Mouse (Mus musculus) embryonic facial prominence, embryonic 10.5 days (tissue): Measurements from ENCODE around the gene Tfpi. TPM values are rescaled to one million over a fixed set of nuclear protein-coding genes. Genes with fewer than 3 reads are reported as not detected.

Experiments used
- DNase-seq: peaks from one replicate; pipeline ENCODE4 v3.0.0-alpha.2; 2017; ENCODE audit warnings: low spot score
- H3K27ac ChIP-seq: fragments of 300-500 bp; sonication (generic); replicated peaks from 2 replicates; pipeline ENCODE4 v1.5.1; 2016; ENCODE audit warnings: mild to moderate bottlenecking
- H3K27me3 ChIP-seq: fragments of 300-500 bp; sonication (generic); replicated peaks from 2 replicates; pipeline ENCODE4 v1.6.1; 2016; ENCODE audit warnings: low read depth, mild to moderate bottlenecking; ENCODE audit not compliant: poor library complexity, severe bottlenecking
- H3K36me3 ChIP-seq: fragments of 300-500 bp; sonication (generic); replicated peaks from 2 replicates; pipeline ENCODE4 v1.6.1; 2016; ENCODE audit warnings: mild to moderate bottlenecking, moderate library complexity
- H3K4me1 ChIP-seq: fragments of 300-500 bp; sonication (generic); 2 replicates; pipeline ENCODE4 v1.6.1; 2016
- H3K4me3 ChIP-seq: fragments of 300-500 bp; sonication (generic); 2 replicates; pipeline ENCODE4 v1.5.1; 2016; ENCODE audit warnings: mild to moderate bottlenecking, moderate library complexity
- H3K9me3 ChIP-seq: fragments of 300-500 bp; sonication (generic); 2 replicates; pipeline ENCODE4 v1.6.1; 2016; ENCODE audit warnings: mild to moderate bottlenecking
- WGBS: fragments of 180-500 bp; shearing (Covaris S2); methylation state at CpG from one replicate; pipeline ENCODE4 v1.1.7; 2016; 5-methylcytosine and 5-hydroxymethylcytosine counted together
- polyA plus RNA-seq: library from polyadenylated mRNA; unstranded; fragments of >200 nt; fragmentation: Nextera tagmentation; extraction: Ambion mirVana; gene quantifications from 2 replicates; pipeline ENCODE4 v1.2.1, GENCODE M21; 2016

Tfpi gene
- polyA plus RNA-seq, 1 experiment from 2014 or later, result 14.5 TPM

GRCm38 (mm10) chr2:84464956-84465355, 11.6 kb downstream of the Tfpi start:
- DNase-seq, result no peak

GRCm38 (mm10) chr2:84462411-84462810, 14.2 kb downstream of the Tfpi start:
- no peaks in the 10 kb centered on the region for H3K9me3 ChIP-seq
- H3K27me3 ChIP-seq, result no peaks in the 10 kb centered on the region
- DNase-seq, result no peak
- WGBS, result 89% methylated on average over 3 of the region's 3 CpGs
- H3K27ac ChIP-seq, result no peak overlapping the region
- no peaks in the 10 kb centered on the region for H3K36me3 ChIP-seq
- no peak overlapping the region for H3K4me3 ChIP-seq
- H3K4me1 ChIP-seq, result peaks cover 3% of the 10 kb centered on the region; the same call in 1 of the 2 replicates

More at GRCm38 (mm10) chr2:84464956-84465355, 11.6 kb downstream of the Tfpi start:
- peaks cover 3% of the 10 kb centered on the region; the same call in 1 of the 2 replicates for H3K4me1 ChIP-seq
- WGBS, result 41% methylated on average over 7 of the region's 7 CpGs
- H3K4me3 ChIP-seq, result no peak overlapping the region
- no peaks in the 10 kb centered on the region for H3K27me3 ChIP-seq
- H3K9me3 ChIP-seq, result no peaks in the 10 kb centered on the region
- H3K36me3 ChIP-seq, result no peaks in the 10 kb centered on the region
- H3K27ac ChIP-seq, result no peak overlapping the region

- no peaks in the 10 kb centered on the region for H3K36me3 ChIP-seq
- H3K4me1 ChIP-seq, result 0 out of 2 replicates have a peak, but pooled peaks cover 3% of the 10 kb centered on the region
- H3K27me3 ChIP-seq, result no peaks in the 10 kb centered on the region
- no peak for DNase-seq
- no peak overlapping the region for H3K4me3 ChIP-seq
- 62% methylated on average over 11 of the region's 11 CpGs for WGBS
- H3K27ac ChIP-seq, result no peak overlapping the region
- H3K9me3 ChIP-seq, result no peaks in the 10 kb centered on the region
These were observed 16.9 kb downstream of the Tfpi start for GRCm38 (mm10) chr2:84459651-84460177.

GRCm38 (mm10) chr2:84457221-84457620, 19.4 kb downstream of the Tfpi start:
- no peak overlapping the region for H3K4me3 ChIP-seq
- 90% methylated on average over 6 of the region's 6 CpGs for WGBS
- H3K27ac ChIP-seq, result no peak overlapping the region
- 0 out of 2 replicates have a peak, but pooled peaks cover 3% of the 10 kb centered on the region for H3K4me1 ChIP-seq
- H3K9me3 ChIP-seq, result no peaks in the 10 kb centered on the region
- H3K27me3 ChIP-seq, result no peaks in the 10 kb centered on the region
- no peaks in the 10 kb centered on the region for H3K36me3 ChIP-seq
- DNase-seq, result no peak

GRCm38 (mm10) chr2:84455236-84455799, 21.3 kb downstream of the Tfpi start:
- Histone ChIP-seq H3K9me3 (no peaks in the 10 kb centered on the region), H3K36me3 (no peaks in the 10 kb centered on the region), H3K4me3 (no peak overlapping the region), H3K27me3 (no peaks in the 10 kb centered on the region), H3K27ac (0 out of 2 replicates have a peak overlapping the region, but pooled peaks have one; percentile 0), H3K4me1 (0 out of 2 replicates have a peak, but pooled peaks cover 3% of the 10 kb centered on the region)
- peak; percentile 57 for DNase-seq
- 10% methylated on average over 5 of the region's 5 CpGs for WGBS

- H3K36me3 ChIP-seq, result no peaks in the 10 kb centered on the region
- no peaks in the 10 kb centered on the region for H3K27me3 ChIP-seq
- H3K27ac ChIP-seq, result 0 out of 2 replicates have a peak overlapping the region, but pooled peaks have one; percentile 0
- no peak for DNase-seq
- H3K4me3 ChIP-seq, result no peak overlapping the region
- H3K9me3 ChIP-seq, result no peaks in the 10 kb centered on the region
- H3K4me1 ChIP-seq, result 0 out of 2 replicates have a peak, but pooled peaks cover 3% of the 10 kb centered on the region
- WGBS, result 63% methylated on average over 10 of the region's 10 CpGs
These were observed 21.9 kb downstream of the Tfpi start for GRCm38 (mm10) chr2:84454551-84455235.

- Histone ChIP-seq H3K36me3 (no peaks in the 10 kb centered on the region), H3K4me3 (no peak overlapping the region), H3K27me3 (no peaks in the 10 kb centered on the region), H3K9me3 (no peaks in the 10 kb centered on the region), H3K27ac (no peak overlapping the region), H3K4me1 (0 out of 2 replicates have a peak, but pooled peaks cover 3% of the 10 kb centered on the region)
- DNase-seq, result no peak
- 15% methylated on average over 5 of the region's 5 CpGs for WGBS
These were observed 22.5 kb downstream of the Tfpi start for GRCm38 (mm10) chr2:84454051-84454450.

- Histone ChIP-seq H3K27me3 (no peaks in the 10 kb centered on the region), H3K4me1 (no peaks in the 10 kb centered on the region), H3K4me3 (no peak overlapping the region), H3K9me3 (no peaks in the 10 kb centered on the region), H3K27ac (no peak overlapping the region), H3K36me3 (no peaks in the 10 kb centered on the region)
- no peak for DNase-seq
- 92% methylated on average over 1 of the region's 1 CpGs for WGBS
These were observed 31.1 kb downstream of the Tfpi start for GRCm38 (mm10) chr2:84445499-84445898.

GRCm38 (mm10) chr2:84441940-84442339, 34.6 kb downstream of the Tfpi start:
- H3K36me3 ChIP-seq, result no peaks in the 10 kb centered on the region
- H3K4me3 ChIP-seq, result no peak overlapping the region
- no peak for DNase-seq
- no peaks in the 10 kb centered on the region for H3K4me1 ChIP-seq
- 89% methylated on average over 5 of the region's 5 CpGs for WGBS
- no peak overlapping the region for H3K27ac ChIP-seq
- no peaks in the 10 kb centered on the region for H3K9me3 ChIP-seq
- H3K27me3 ChIP-seq, result no peaks in the 10 kb centered on the region

GRCm38 (mm10) chr2:84429724-84430123, 46.9 kb downstream of the Tfpi start:
- Histone ChIP-seq H3K36me3 (no peaks in the 10 kb centered on the region), H3K27ac (no peak overlapping the region), H3K4me3 (no peak overlapping the region), H3K4me1 (peaks cover 12% of the 10 kb centered on the region), H3K27me3 (0 out of 2 replicates have a peak, but pooled peaks cover 5% of the 10 kb centered on the region), H3K9me3 (no peaks in the 10 kb centered on the region)
- WGBS, result 54% methylated on average over 11 of the region's 11 CpGs
- no peak for DNase-seq

GRCm38 (mm10) chr2:84428836-84429235, 47.7 kb downstream of the Tfpi start:
- H3K4me1 ChIP-seq, result peaks cover 20% of the 10 kb centered on the region
- DNase-seq, result no peak
- 59% methylated on average over 3 of the region's 3 CpGs for WGBS
- 0 out of 2 replicates have a peak, but pooled peaks cover 5% of the 10 kb centered on the region for H3K27me3 ChIP-seq
- no peak overlapping the region for H3K27ac ChIP-seq
- H3K36me3 ChIP-seq, result no peaks in the 10 kb centered on the region
- no peak overlapping the region for H3K4me3 ChIP-seq
- no peaks in the 10 kb centered on the region for H3K9me3 ChIP-seq

- peaks cover 22% of the 10 kb centered on the region for H3K4me1 ChIP-seq
- no peak overlapping the region for H3K27ac ChIP-seq
- no peaks in the 10 kb centered on the region for H3K36me3 ChIP-seq
- H3K27me3 ChIP-seq, result 0 out of 2 replicates have a peak, but pooled peaks cover 5% of the 10 kb centered on the region
- no peaks in the 10 kb centered on the region for H3K9me3 ChIP-seq
- no peak overlapping the region for H3K4me3 ChIP-seq
- no peak for DNase-seq
- WGBS, result 88% methylated on average over 4 of the region's 4 CpGs
These were observed 50.0 kb downstream of the Tfpi start for GRCm38 (mm10) chr2:84426531-84426930.
